ENCODE assay signal across 8 mouse cellular contexts in genomic region chr1:84840018-84840664, GRCm38 (mm10). TPM values are rescaled to one million over a fixed set of nuclear protein-coding genes. Genes with fewer than 3 reads are reported as not detected.
DNase-seq lines count a peak whose midpoint lies in the region; ATAC-seq and TF ChIP-seq lines count a peak whose summit lies in the region.

Gene Trip12 (minus strand): TSS chr1:84840516.

- peak within 1 kb of the TSS; percentile 99 for H3K27ac ChIP-seq in embryonic facial prominence, embryonic 10.5 days (replicated peaks)
- H3K27ac ChIP-seq in heart, embryonic 12.5 days (ENCODE audit: poor library complexity, severe bottlenecking), result peak within 1 kb of the TSS; percentile 98

- H3K4me3 ChIP-seq in E14TG2a.4 (replicated peaks; ENCODE audit: low read length), result peak within 1 kb of the TSS; percentile 90
- peak within 1 kb of the TSS; percentile 98 for H3K4me3 ChIP-seq in embryonic facial prominence, embryonic 10.5 days
- H3K4me3 ChIP-seq in heart, embryonic 12.5 days, result peak within 1 kb of the TSS; percentile 96

- peaks cover 64% of the 10 kb centered on the region for H3K4me1 ChIP-seq in E14TG2a.4 (replicated peaks; ENCODE audit: low read depth, low read length)
- peaks cover 15% of the 10 kb centered on the region for H3K4me1 ChIP-seq in embryonic facial prominence, embryonic 10.5 days
- peaks cover 4% of the 10 kb centered on the region for H3K4me1 ChIP-seq in heart, embryonic 12.5 days (replicated peaks)

- WGBS in embryonic facial prominence, embryonic 10.5 days, result under 1% methylated on average over 39 of the region's 39 CpGs
- 0% methylated on average over 39 of the region's 39 CpGs for WGBS in heart, embryonic 12.5 days

- intact Hi-C loops in left cerebral cortex, postnatal 10 days (cut with DNase I), result no loop called here

- peak within 1 kb of the TSS; percentile 78 for H3K4me2 ChIP-seq in heart, embryonic 12.5 days

- ATAC-seq in heart, embryonic 12.5 days (ENCODE audit: insufficient number of reproducible peaks, low FRiP score), result peak; percentile 47
- ATAC-seq in monocyte, adult 5-6 weeks (replicated peaks; ENCODE audit: insufficient number of reproducible peaks, low FRiP score, low TSS enrichment, poor library complexity, severe bottlenecking), result peak; percentile 15; the same call in 1 of the 2 replicates

- no peak for TF ChIP-seq CTCF in E14TG2a.4 (conservative IDR thresholded peaks at IDR 0.05; ENCODE audit: low read length)

- H3K27me3 ChIP-seq in E14TG2a.4 (ENCODE audit: insufficient read depth, low read length), result no peaks in the 10 kb centered on the region
- no peaks in the 10 kb centered on the region for H3K27me3 ChIP-seq in embryonic facial prominence, embryonic 10.5 days (replicated peaks; ENCODE audit: low read depth, poor library complexity, severe bottlenecking)
- no peaks in the 10 kb centered on the region for H3K27me3 ChIP-seq in heart, embryonic 12.5 days (replicated peaks)

- H3K36me3 ChIP-seq in E14TG2a.4 (ENCODE audit: insufficient read depth, low read length), result peaks cover 34% of the 10 kb centered on the region
- H3K36me3 ChIP-seq in embryonic facial prominence, embryonic 10.5 days (replicated peaks), result peaks cover 6% of the 10 kb centered on the region; the same call in 1 of the 2 replicates
- H3K36me3 ChIP-seq in heart, embryonic 12.5 days, result no peaks in the 10 kb centered on the region

- H3K9ac ChIP-seq in heart, embryonic 12.5 days, result peak within 1 kb of the TSS; percentile 100

- DNase-seq in frontal cortex, adult 2 months (ENCODE audit: extremely low spot score in 1 of 2, low spot score in 1 of 2), result peak in 1 of 2 experiments; percentile 63
- DNase-seq in frontal cortex, postnatal 14 days (ENCODE audit: low spot score in 2 of 2), result no peak
- DNase-seq in embryonic facial prominence, embryonic 10.5 days (ENCODE audit: low spot score), result no peak
- DNase-seq in left cerebral cortex, postnatal 10 days (ENCODE audit: extremely low spot score in 1 of 2, low spot score in 2 of 2), result no peak
- no peak for DNase-seq in ovary, postnatal 36 days (ENCODE audit: low spot score)

- H3K9me3 ChIP-seq in E14TG2a.4 (ENCODE audit: low read length), result no peaks in the 10 kb centered on the region
- H3K9me3 ChIP-seq in embryonic facial prominence, embryonic 10.5 days, result no peaks in the 10 kb centered on the region
- H3K9me3 ChIP-seq in heart, embryonic 12.5 days (replicated peaks), result no peaks in the 10 kb centered on the region

RNA-seq across cellular contexts. Expression of gene Trip12, which starts in this region (rescaled TPM):
- polyA plus RNA-seq in frontal cortex, adult 2 months (2012; rRNA removed), result 80.3 and 91.5 TPM in 2 replicates
- polyA plus RNA-seq in embryonic facial prominence, embryonic 10.5 days (2016; fragmentation: Nextera tagmentation; extraction: Ambion mirVana), result 79.3 and 86.5 TPM in 2 replicates
- polyA plus RNA-seq in heart, embryonic 12.5 days (2016; fragmentation: Nextera tagmentation; extraction: Ambion mirVana), result 98.5 and 98.8 TPM in 2 replicates
- total RNA-seq in left cerebral cortex, postnatal 10 days (2021), result 100 to 1,000 TPM; 181 to 201 TPM
- 180 to 370 TPM (median 226 TPM) in 3 replicates for total RNA-seq in monocyte, adult 5-6 weeks (2017)
